Mouse (Mus musculus) layer of hippocampus, adult 18-20 months (tissue): ENCODE data around the gene Eef1akmt2. TPM values are rescaled to one million over a fixed set of nuclear protein-coding genes. Genes with fewer than 3 reads are reported as not detected.

Experiments
- DNase-seq, 2 experiments: peaks; one replicate each; pipeline ENCODE4 v3.0.0; 2022; ENCODE audit warnings: low spot score in 2 of 2
- long read RNA-seq: library from polyadenylated mRNA; stranded (forward); transcript quantifications from one replicate; pipeline ENCODE4 v2.0.0, GENCODE M21; 2021
- total RNA-seq, 2 experiments: library from RNA; stranded (reverse); gene quantifications; 2 replicates each; pipeline ENCODE4 v1.2.3; 2021

Gene Eef1akmt2
- total RNA-seq, result 10 to 100 TPM; 33.4 to 33.9 TPM
- long read RNA-seq, transcript Eef1akmt2-201 (6 exons, 1,107 nt), result major isoform, 6 of 14 reads
- long read RNA-seq, partial matches to known transcripts, result 1 of 14 reads
- long read RNA-seq, other reads (novel, unspliced or antisense), result 7 of 14 reads

GRCm38 (mm10) chr7:132852173-132852844 lies at the start of gene Eef1akmt2:
Eef1akmt2 (minus strand) TSS chr7:132852673.
- peak; percentile 75 to 86 for DNase-seq

- DNase-seq, result no peak
Observed at GRCm38 (mm10) chr7:132900826-132901531, 48.5 kb upstream of the Eef1akmt2 start.

GRCm38 (mm10) chr7:132898234-132898633 lies 45.8 kb upstream of the Eef1akmt2 start:
- no peak for DNase-seq

GRCm38 (mm10) chr7:132897258-132897657 lies 44.8 kb upstream of the Eef1akmt2 start:
- no peak for DNase-seq

GRCm38 (mm10) chr7:132896206-132896815 lies 43.8 kb upstream of the Eef1akmt2 start:
- DNase-seq, result no peak

- peak; percentile 28 to 53 for DNase-seq
Observed at GRCm38 (mm10) chr7:132894841-132895555, 42.5 kb upstream of the Eef1akmt2 start.

GRCm38 (mm10) chr7:132893336-132893735 lies 40.9 kb upstream of the Eef1akmt2 start:
- no peak for DNase-seq

GRCm38 (mm10) chr7:132892806-132893205 lies 40.3 kb upstream of the Eef1akmt2 start:
- DNase-seq, result no peak

- DNase-seq, result no peak
Observed at GRCm38 (mm10) chr7:132892311-132892661, 39.8 kb upstream of the Eef1akmt2 start.

GRCm38 (mm10) chr7:132891561-132892310 lies 39.3 kb upstream of the Eef1akmt2 start:
- DNase-seq, result peak; percentile 17 to 47

GRCm38 (mm10) chr7:132890201-132890600 lies 37.7 kb upstream of the Eef1akmt2 start:
- no peak for DNase-seq

- no peak for DNase-seq
Observed at GRCm38 (mm10) chr7:132889691-132890090, 37.2 kb upstream of the Eef1akmt2 start.

GRCm38 (mm10) chr7:132888518-132889249 lies 36.2 kb upstream of the Eef1akmt2 start:
- no peak for DNase-seq

- DNase-seq, result no peak
Observed at GRCm38 (mm10) chr7:132888052-132888451, 35.6 kb upstream of the Eef1akmt2 start.

GRCm38 (mm10) chr7:132887019-132887804 lies 34.7 kb upstream of the Eef1akmt2 start:
- DNase-seq, result no peak

GRCm38 (mm10) chr7:132884031-132884430 lies 31.6 kb upstream of the Eef1akmt2 start:
- peak; percentile 24 to 49 for DNase-seq

- DNase-seq, result no peak
Observed at GRCm38 (mm10) chr7:132882343-132882742, 29.9 kb upstream of the Eef1akmt2 start.

GRCm38 (mm10) chr7:132880276-132880675 lies 27.8 kb upstream of the Eef1akmt2 start:
- DNase-seq, result no peak
